Mouse (Mus musculus): Measurements from ENCODE around the gene Tex10. TPM values are rescaled to one million over a fixed set of nuclear protein-coding genes. Genes with fewer than 3 reads are reported as not detected.
"Not testable (repeated sequence)": the region's sequence is repeated elsewhere in the genome, so short reads cannot be mapped to it uniquely, and the experiment has no call there.

Gene Tex10
- total RNA-seq, 2 experiments from 2014 or later, result 8.1 to 9.2 TPM

DNA sequence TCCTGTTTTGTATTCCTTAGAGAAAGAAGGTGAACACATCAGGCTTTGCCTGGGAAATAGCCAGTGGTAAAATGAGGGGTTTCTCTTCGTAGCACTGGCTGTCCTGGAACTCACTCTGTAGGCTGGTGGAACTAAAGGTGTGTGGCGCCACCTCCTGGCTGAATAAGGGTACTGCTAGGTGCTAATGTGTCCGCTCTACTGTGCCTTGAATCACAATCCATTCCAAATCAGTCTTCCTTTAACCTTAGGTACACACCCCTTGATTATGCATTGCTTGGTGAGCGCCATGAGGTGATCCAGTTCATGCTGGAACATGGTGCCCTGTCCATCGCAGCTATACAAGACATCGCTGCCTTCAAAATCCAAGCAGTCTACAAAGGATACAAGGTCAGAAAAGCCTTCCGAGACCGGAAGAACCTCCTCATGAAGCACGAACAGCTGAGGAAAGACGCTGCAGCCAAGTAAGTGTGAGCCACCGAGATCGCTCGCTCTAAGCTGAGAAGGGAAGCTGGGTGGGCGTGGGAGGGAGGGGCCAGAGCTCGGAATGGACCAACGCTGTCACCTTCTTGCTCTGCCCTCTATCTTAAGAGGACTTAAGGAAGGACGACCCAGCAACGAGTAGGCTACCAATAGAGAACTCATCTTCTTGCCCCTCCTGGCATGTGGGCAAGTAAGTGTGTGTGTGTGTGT is 65.8 kb downstream of the Tex10 start:
- intact Hi-C loops (cut with DNase I), result loop anchor here (10.0 kb wide), 1 partner anchor 973 kb away; no protein-coding TSS in a partner anchor
- peak; percentile 62 to 68 for DNase-seq

DNA sequence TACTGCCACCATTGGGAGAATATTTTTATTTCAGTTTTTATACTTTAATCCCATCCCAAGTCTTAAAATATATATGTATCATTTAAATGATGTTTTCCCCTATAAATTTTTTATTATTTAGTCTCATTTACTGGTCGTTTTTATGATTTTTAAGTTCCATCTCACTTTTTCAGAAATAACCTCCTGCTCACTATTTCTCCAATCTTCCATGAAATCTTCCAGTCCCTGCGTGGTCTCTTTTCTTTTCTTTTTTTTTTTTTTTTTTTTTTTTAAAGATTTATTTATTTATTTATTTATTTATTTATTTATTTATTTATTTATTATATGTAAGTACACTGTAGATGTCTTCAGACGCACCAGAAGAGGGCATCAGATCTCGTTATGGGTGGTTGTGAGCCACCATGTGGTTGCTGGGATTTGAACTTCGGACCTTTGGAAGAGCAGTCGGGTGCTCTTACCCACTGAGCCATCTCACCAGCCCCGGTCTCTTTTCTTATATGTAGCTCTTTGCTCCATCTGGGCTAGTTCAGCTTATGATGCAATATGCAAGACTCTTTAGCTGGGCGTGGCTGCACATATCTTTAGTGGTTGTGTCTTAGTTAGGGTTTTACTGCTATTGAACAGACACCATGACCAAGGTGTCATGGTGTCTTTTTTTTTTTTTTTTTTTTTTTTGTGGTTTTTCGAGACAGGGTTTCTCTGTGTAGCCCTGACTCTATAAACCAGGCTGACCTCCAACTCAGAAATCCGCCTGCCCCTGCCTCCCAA is 67.4 kb downstream of the Tex10 start:
- intact Hi-C loops (cut with DNase I), result loop anchor here (10.0 kb wide), 1 partner anchor 971 kb away; no protein-coding TSS in a partner anchor
- not testable (repeated sequence) for DNase-seq

- intact Hi-C loops (cut with DNase I), result loop anchor here (10.0 kb wide), 1 partner anchor 968 kb away; no protein-coding TSS in a partner anchor
- DNase-seq, result peak in 1 of 2 experiments; percentile 12
Measured at GRCm38 (mm10) chr4:48403066-48403640, 70.1 kb downstream of the Tex10 start.

- DNase-seq, result no peak
- intact Hi-C loops (cut with DNase I), result no loop called here
Measured at GRCm38 (mm10) chr4:48396949-48397348, 76.3 kb downstream of the Tex10 start.

DNA sequence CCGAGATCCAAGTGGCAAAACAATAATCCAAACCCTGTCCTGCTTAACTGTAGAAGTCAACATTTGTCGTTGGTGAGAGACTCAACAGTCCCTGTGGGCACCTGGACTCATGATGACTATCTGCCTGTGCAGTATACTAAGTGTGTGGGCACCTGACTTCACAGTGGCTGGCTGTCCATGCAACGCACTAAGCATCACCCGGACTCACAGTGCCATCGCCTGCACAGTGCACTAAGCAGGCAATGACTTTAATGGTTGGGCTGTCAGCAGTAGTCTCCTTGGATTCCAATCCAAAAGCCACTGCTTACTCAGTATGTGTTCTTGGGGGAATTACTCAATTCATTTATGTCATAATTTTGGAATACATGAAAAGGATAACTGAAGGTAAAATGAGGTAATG is 90.8 kb downstream of the Tex10 start:
- DNase-seq, result no peak
- intact Hi-C loops (cut with DNase I), result no loop called here

- intact Hi-C loops (cut with DNase I), result loop anchor here (1.0 to 2.0 kb wide), 3 partner anchors 156 to 960 kb away; no protein-coding TSS in a partner anchor
- DNase-seq, result peak; percentile 59 to 71
Measured at GRCm38 (mm10) chr4:48380940-48381339, 92.3 kb downstream of the Tex10 start.

Other genes with a start within 250 kb of the Tex10 start
- 10 to 100 TPM; 28.7 to 34.2 TPM for gene Erp44, start 193.9 kb downstream of the Tex10 start, total RNA-seq (2021)
- gene Invs, start 193.7 kb downstream of the Tex10 start, total RNA-seq (2021), result 1 to 10 TPM; 2.5 to 3.4 TPM
- gene Msantd3, start 66.5 kb upstream of the Tex10 start, total RNA-seq (2021), result 10 to 100 TPM; 17.1 to 23.6 TPM
- gene Tmeff1, start 111.7 kb upstream of the Tex10 start, total RNA-seq (2021), result 10 to 100 TPM; 11.6 to 12.8 TPM
- 100 to 1,000 TPM; 106 to 112 TPM for gene Cavin4, start 190.1 kb upstream of the Tex10 start, total RNA-seq (2021)

Measured in heart, postnatal 36 days (tissue).